Mouse (Mus musculus): Measurements from ENCODE around the gene Maml1. TPM values are rescaled to one million over a fixed set of nuclear protein-coding genes. Genes with fewer than 3 reads are reported as not detected.

Gene Maml1
- polyA plus RNA-seq, 1 experiment from 2014 or later = 9.1 TPM

GRCm38 (mm10) chr11:50224671-50225530 lies 67.2 kb downstream of the Maml1 start:
- DNase-seq (ENCODE audit: low spot score) = peak; percentile 91
- WGBS = under 1% methylated on average over 63 of the region's 70 CpGs

GRCm38 (mm10) chr11:50223783-50224662 lies 68.1 kb downstream of the Maml1 start:
- Histone ChIP-seq H3K4me3 (ENCODE audit: low read depth, low read length) (peak overlapping the region; percentile 65), H3K9ac (ENCODE audit: low read length) (peak overlapping the region; percentile 83), H3K9me3 (ENCODE audit: control insufficient read depth, low read length) (no peaks in the 10 kb centered on the region), H3K4me1 (replicated peaks; ENCODE audit: control insufficient read depth, insufficient read depth, low read length) (peaks cover 23% of the 10 kb centered on the region), H3K4me2 (ENCODE audit: low read length) (peak overlapping the region; percentile 93), H3K36me3 (ENCODE audit: control insufficient read depth, insufficient read depth, low read length) (no peaks in the 10 kb centered on the region), H3K27me3 (replicated peaks; ENCODE audit: control insufficient read depth, insufficient read depth, low read length) (no peaks in the 10 kb centered on the region), H3K27ac (ENCODE audit: low read depth) (peak overlapping the region; percentile 77)
- no peak for ATAC-seq (replicated peaks; ENCODE audit: low FRiP score, low TSS enrichment, low read depth)
- DNase-seq (ENCODE audit: low spot score) = no peak
- 7% methylated on average over 17 of the region's 17 CpGs for WGBS

More at GRCm38 (mm10) chr11:50224671-50225530, 67.2 kb downstream of the Maml1 start:
- Histone ChIP-seq H3K27ac (ENCODE audit: low read depth) (peak overlapping the region; percentile 77), H3K4me2 (ENCODE audit: low read length) (peak overlapping the region; percentile 93), H3K9ac (ENCODE audit: low read length) (peak overlapping the region; percentile 83), H3K27me3 (replicated peaks; ENCODE audit: control insufficient read depth, insufficient read depth, low read length) (no peaks in the 10 kb centered on the region), H3K9me3 (ENCODE audit: control insufficient read depth, low read length) (no peaks in the 10 kb centered on the region), H3K4me3 (ENCODE audit: low read depth, low read length) (peak overlapping the region; percentile 65), H3K36me3 (ENCODE audit: control insufficient read depth, insufficient read depth, low read length) (no peaks in the 10 kb centered on the region), H3K4me1 (replicated peaks; ENCODE audit: control insufficient read depth, insufficient read depth, low read length) (peaks cover 23% of the 10 kb centered on the region)
- ATAC-seq (replicated peaks; ENCODE audit: low FRiP score, low TSS enrichment, low read depth) = peak; percentile 86

GRCm38 (mm10) chr11:50222559-50223276 lies 69.4 kb downstream of the Maml1 start:
- Histone ChIP-seq H3K27me3 (replicated peaks; ENCODE audit: control insufficient read depth, insufficient read depth, low read length) (no peaks in the 10 kb centered on the region), H3K9ac (ENCODE audit: low read length) (no peak overlapping the region), H3K27ac (ENCODE audit: low read depth) (no peak overlapping the region), H3K9me3 (ENCODE audit: control insufficient read depth, low read length) (no peaks in the 10 kb centered on the region), H3K4me3 (ENCODE audit: low read depth, low read length) (no peak overlapping the region), H3K4me1 (replicated peaks; ENCODE audit: control insufficient read depth, insufficient read depth, low read length) (peaks cover 19% of the 10 kb centered on the region), H3K36me3 (ENCODE audit: control insufficient read depth, insufficient read depth, low read length) (no peaks in the 10 kb centered on the region), H3K4me2 (ENCODE audit: low read length) (no peak overlapping the region; the same call in 1 of the 2 replicates)
- ATAC-seq (replicated peaks; ENCODE audit: low FRiP score, low TSS enrichment, low read depth) (no peak), DNase-seq (ENCODE audit: low spot score) (no peak)
- 71% methylated on average over 7 of the region's 7 CpGs for WGBS

- WGBS = 70% methylated on average over 2 of the region's 2 CpGs
- H3K4me3 ChIP-seq (ENCODE audit: low read depth, low read length) = no peak overlapping the region
- no peak for ATAC-seq (replicated peaks; ENCODE audit: low FRiP score, low TSS enrichment, low read depth)
These were observed 72.3 kb downstream of the Maml1 start for GRCm38 (mm10) chr11:50219833-50220232.

GRCm38 (mm10) chr11:50217811-50218210 lies 74.3 kb downstream of the Maml1 start:
- no peaks in the 10 kb centered on the region for H3K9me3 ChIP-seq (ENCODE audit: control insufficient read depth, low read length)
- H3K9ac ChIP-seq (ENCODE audit: low read length) = no peak overlapping the region
- no peak overlapping the region for H3K27ac ChIP-seq (ENCODE audit: low read depth)
- H3K36me3 ChIP-seq (ENCODE audit: control insufficient read depth, insufficient read depth, low read length) = no peaks in the 10 kb centered on the region
- DNase-seq (ENCODE audit: low spot score) (no peak), ATAC-seq (replicated peaks; ENCODE audit: low FRiP score, low TSS enrichment, low read depth) (no peak)
- H3K4me1 ChIP-seq (replicated peaks; ENCODE audit: control insufficient read depth, insufficient read depth, low read length) = peaks cover 10% of the 10 kb centered on the region
- WGBS = 68% methylated on average over 4 of the region's 4 CpGs
- H3K4me3 ChIP-seq (ENCODE audit: low read depth, low read length) = no peak overlapping the region
- H3K4me2 ChIP-seq (ENCODE audit: low read length) = no peak overlapping the region
- no peaks in the 10 kb centered on the region for H3K27me3 ChIP-seq (replicated peaks; ENCODE audit: control insufficient read depth, insufficient read depth, low read length)

More at GRCm38 (mm10) chr11:50219833-50220232, 72.3 kb downstream of the Maml1 start:
- DNase-seq (ENCODE audit: low spot score) = no peak
- Histone ChIP-seq H3K27me3 (replicated peaks; ENCODE audit: control insufficient read depth, insufficient read depth, low read length) (no peaks in the 10 kb centered on the region), H3K4me1 (replicated peaks; ENCODE audit: control insufficient read depth, insufficient read depth, low read length) (peaks cover 15% of the 10 kb centered on the region), H3K4me2 (ENCODE audit: low read length) (no peak overlapping the region), H3K36me3 (ENCODE audit: control insufficient read depth, insufficient read depth, low read length) (no peaks in the 10 kb centered on the region), H3K9me3 (ENCODE audit: control insufficient read depth, low read length) (no peaks in the 10 kb centered on the region), H3K9ac (ENCODE audit: low read length) (no peak overlapping the region), H3K27ac (ENCODE audit: low read depth) (no peak overlapping the region)

GRCm38 (mm10) chr11:50216724-50217366 lies 75.3 kb downstream of the Maml1 start:
- DNase-seq (ENCODE audit: low spot score) = no peak
- WGBS = 76% methylated on average over 4 of the region's 4 CpGs
- H3K4me2 ChIP-seq (ENCODE audit: low read length) = no peak overlapping the region
- H3K9me3 ChIP-seq (ENCODE audit: control insufficient read depth, low read length) = no peaks in the 10 kb centered on the region
- no peak for ATAC-seq (replicated peaks; ENCODE audit: low FRiP score, low TSS enrichment, low read depth)
- no peaks in the 10 kb centered on the region for H3K27me3 ChIP-seq (replicated peaks; ENCODE audit: control insufficient read depth, insufficient read depth, low read length)
- no peak overlapping the region for H3K9ac ChIP-seq (ENCODE audit: low read length)
- H3K27ac ChIP-seq (ENCODE audit: low read depth) = no peak overlapping the region
- no peaks in the 10 kb centered on the region for H3K36me3 ChIP-seq (ENCODE audit: control insufficient read depth, insufficient read depth, low read length)
- no peak overlapping the region for H3K4me3 ChIP-seq (ENCODE audit: low read depth, low read length)
- H3K4me1 ChIP-seq (replicated peaks; ENCODE audit: control insufficient read depth, insufficient read depth, low read length) = peaks cover 10% of the 10 kb centered on the region

- Histone ChIP-seq H3K4me3 (ENCODE audit: low read depth, low read length) (no peak overlapping the region), H3K9me3 (ENCODE audit: control insufficient read depth, low read length) (no peaks in the 10 kb centered on the region), H3K4me1 (replicated peaks; ENCODE audit: control insufficient read depth, insufficient read depth, low read length) (peaks cover 15% of the 10 kb centered on the region), H3K36me3 (ENCODE audit: control insufficient read depth, insufficient read depth, low read length) (no peaks in the 10 kb centered on the region), H3K27ac (ENCODE audit: low read depth) (no peak overlapping the region), H3K4me2 (ENCODE audit: low read length) (no peak overlapping the region), H3K27me3 (replicated peaks; ENCODE audit: control insufficient read depth, insufficient read depth, low read length) (no peaks in the 10 kb centered on the region), H3K9ac (ENCODE audit: low read length) (no peak overlapping the region)
- 15% methylated on average over 9 of the region's 9 CpGs for WGBS
- DNase-seq (ENCODE audit: low spot score) = no peak
- no peak for ATAC-seq (replicated peaks; ENCODE audit: low FRiP score, low TSS enrichment, low read depth)
These were observed 76.5 kb downstream of the Maml1 start for GRCm38 (mm10) chr11:50215633-50216032.

GRCm38 (mm10) chr11:50214631-50215030 lies 77.5 kb downstream of the Maml1 start:
- H3K9ac ChIP-seq (ENCODE audit: low read length) = no peak overlapping the region
- no peak overlapping the region for H3K4me2 ChIP-seq (ENCODE audit: low read length)
- H3K4me1 ChIP-seq (replicated peaks; ENCODE audit: control insufficient read depth, insufficient read depth, low read length) = peaks cover 15% of the 10 kb centered on the region
- H3K27ac ChIP-seq (ENCODE audit: low read depth) = no peak overlapping the region
- no peak for ATAC-seq (replicated peaks; ENCODE audit: low FRiP score, low TSS enrichment, low read depth)
- H3K27me3 ChIP-seq (replicated peaks; ENCODE audit: control insufficient read depth, insufficient read depth, low read length) = no peaks in the 10 kb centered on the region
- 87% methylated on average over 6 of the region's 6 CpGs for WGBS
- no peaks in the 10 kb centered on the region for H3K36me3 ChIP-seq (ENCODE audit: control insufficient read depth, insufficient read depth, low read length)
- no peak overlapping the region for H3K4me3 ChIP-seq (ENCODE audit: low read depth, low read length)
- no peaks in the 10 kb centered on the region for H3K9me3 ChIP-seq (ENCODE audit: control insufficient read depth, low read length)
- DNase-seq (ENCODE audit: low spot score) = no peak
